Mouse (Mus musculus): ENCODE measurements around the gene Zfp809. TPM values are rescaled to one million over a fixed set of nuclear protein-coding genes. Genes with fewer than 3 reads are reported as not detected.

Gene Zfp809
- 90.7 and 129 TPM in 2 replicates for total RNA-seq (2012; rRNA removed)

GRCm38 (mm10) chr9:22225581-22226388, at the start of gene Zfp809:
Gene Zfp809, plus strand, starts transcription at chr9:22225714.
- peak; percentile 99 for DNase-seq (ENCODE audit: low read depth, low spot score)
- Histone ChIP-seq H3K27ac (ENCODE audit: insufficient read depth, low read depth, low read length, poor library complexity, severe bottlenecking) (peak within 1 kb of the TSS; percentile 94), H3K9me3 (ENCODE audit: control insufficient read depth, insufficient read depth, low read depth, low read length) (no peaks in the 10 kb centered on the region), H3K9ac (ENCODE audit: insufficient read depth, low read depth, low read length, poor library complexity, severe bottlenecking) (peak within 1 kb of the TSS; percentile 99), H3K4me3 (ENCODE audit: insufficient read depth in 1 of 2, low read depth in 1 of 2, low read length in 2 of 2, poor library complexity in 1 of 2, severe bottlenecking in 1 of 2) (peak within 1 kb of the TSS; percentile 93 to 99), H3K36me3 (ENCODE audit: control insufficient read depth, insufficient read depth, low read length, poor library complexity, severe bottlenecking) (no peaks in the 10 kb centered on the region; the same call in 1 of the 2 replicates), H3K4me1 (ENCODE audit: control insufficient read depth in 2 of 2, insufficient read depth in 2 of 2, low read length in 2 of 2, poor library complexity in 1 of 2) (peaks cover 0 to 1% of the 10 kb centered on the region in 2 experiments; a peak in 1 of 4 replicates)
- TF ChIP-seq CHD2 (IDR thresholded peaks at IDR 0.05; ENCODE audit: low read depth, low read length), result peak; percentile 84
- no peak for TF ChIP-seq HCFC1 (IDR thresholded peaks at IDR 0.05; ENCODE audit: borderline replicate concordance, insufficient read depth, low read length)
- in situ Hi-C loops (cut with MboI; ENCODE audit: low sequenced_read_pairs in 2 of 2, unreplicated experiment in 2 of 2), result loop anchor here in 1 of 2 experiments (10.0 kb wide), 1 partner anchor 441 kb away; no protein-coding TSS in a partner anchor

- no peaks in the 10 kb centered on the region for H3K4me1 ChIP-seq (ENCODE audit: control insufficient read depth in 2 of 2, insufficient read depth in 2 of 2, low read length in 2 of 2, poor library complexity in 1 of 2)
- TF ChIP-seq ZNF384 (IDR thresholded peaks at IDR 0.05; ENCODE audit: low read depth, low read length) (no peak), MAFK (IDR thresholded peaks at IDR 0.05; ENCODE audit: insufficient read depth, low read depth, low read length) (no peak), HCFC1 (IDR thresholded peaks at IDR 0.05; ENCODE audit: borderline replicate concordance, insufficient read depth, low read length) (no peak), ZC3H11A (IDR thresholded peaks at IDR 0.05; ENCODE audit: borderline replicate concordance, low read depth, low read length) (no peak), CHD2 (IDR thresholded peaks at IDR 0.05; ENCODE audit: low read depth, low read length) (no peak)
- DNase-seq (ENCODE audit: low read depth, low spot score), result peak; percentile 16
- H3K27ac ChIP-seq (ENCODE audit: insufficient read depth, low read depth, low read length, poor library complexity, severe bottlenecking), result no peak within 1 kb of the TSS
- in situ Hi-C loops (cut with MboI; ENCODE audit: low sequenced_read_pairs in 2 of 2, unreplicated experiment in 2 of 2), result no loop called here
- H3K36me3 ChIP-seq (ENCODE audit: control insufficient read depth, insufficient read depth, low read length, poor library complexity, severe bottlenecking), result no peaks in the 10 kb centered on the region
- H3K9ac ChIP-seq (ENCODE audit: insufficient read depth, low read depth, low read length, poor library complexity, severe bottlenecking), result peak within 1 kb of the TSS; percentile 36
- peak within 1 kb of the TSS; percentile 52 to 57 for H3K4me3 ChIP-seq (ENCODE audit: insufficient read depth in 1 of 2, low read depth in 1 of 2, low read length in 2 of 2, poor library complexity in 1 of 2, severe bottlenecking in 1 of 2)
- H3K9me3 ChIP-seq (ENCODE audit: control insufficient read depth, insufficient read depth, low read depth, low read length), result peaks cover 15% of the 10 kb centered on the region
Measured at GRCm38 (mm10) chr9:22188025-22188611, 37.4 kb upstream of the Zfp809 start, which contains the start of gene Zfp872. Gene Zfp872, plus strand, starts transcription at chr9:22188090.

- no peaks in the 10 kb centered on the region for H3K36me3 ChIP-seq (ENCODE audit: control insufficient read depth, insufficient read depth, low read length, poor library complexity, severe bottlenecking)
- H3K27ac ChIP-seq (ENCODE audit: insufficient read depth, low read depth, low read length, poor library complexity, severe bottlenecking), result no peak overlapping the region
- H3K4me1 ChIP-seq (ENCODE audit: control insufficient read depth in 2 of 2, insufficient read depth in 2 of 2, low read length in 2 of 2, poor library complexity in 1 of 2), result peaks cover 0 to 2% of the 10 kb centered on the region in 2 experiments; a peak in 1 of 4 replicates
- TF ChIP-seq HCFC1 (IDR thresholded peaks at IDR 0.05; ENCODE audit: borderline replicate concordance, insufficient read depth, low read length) (no peak), CHD2 (IDR thresholded peaks at IDR 0.05; ENCODE audit: low read depth, low read length) (no peak), ZNF384 (IDR thresholded peaks at IDR 0.05; ENCODE audit: low read depth, low read length) (no peak), MAFK (IDR thresholded peaks at IDR 0.05; ENCODE audit: insufficient read depth, low read depth, low read length) (no peak), ZC3H11A (IDR thresholded peaks at IDR 0.05; ENCODE audit: borderline replicate concordance, low read depth, low read length) (no peak)
- no peak for DNase-seq (ENCODE audit: low read depth, low spot score)
- H3K4me3 ChIP-seq (ENCODE audit: insufficient read depth in 1 of 2, low read depth in 1 of 2, low read length in 2 of 2, poor library complexity in 1 of 2, severe bottlenecking in 1 of 2), result no peak overlapping the region
- no peaks in the 10 kb centered on the region for H3K9me3 ChIP-seq (ENCODE audit: control insufficient read depth, insufficient read depth, low read depth, low read length)
- H3K9ac ChIP-seq (ENCODE audit: insufficient read depth, low read depth, low read length, poor library complexity, severe bottlenecking), result no peak overlapping the region
- in situ Hi-C loops (cut with MboI; ENCODE audit: low sequenced_read_pairs in 2 of 2, unreplicated experiment in 2 of 2), result no loop called here
Measured at GRCm38 (mm10) chr9:22196412-22196811, 29.1 kb upstream of the Zfp809 start.

DNA sequence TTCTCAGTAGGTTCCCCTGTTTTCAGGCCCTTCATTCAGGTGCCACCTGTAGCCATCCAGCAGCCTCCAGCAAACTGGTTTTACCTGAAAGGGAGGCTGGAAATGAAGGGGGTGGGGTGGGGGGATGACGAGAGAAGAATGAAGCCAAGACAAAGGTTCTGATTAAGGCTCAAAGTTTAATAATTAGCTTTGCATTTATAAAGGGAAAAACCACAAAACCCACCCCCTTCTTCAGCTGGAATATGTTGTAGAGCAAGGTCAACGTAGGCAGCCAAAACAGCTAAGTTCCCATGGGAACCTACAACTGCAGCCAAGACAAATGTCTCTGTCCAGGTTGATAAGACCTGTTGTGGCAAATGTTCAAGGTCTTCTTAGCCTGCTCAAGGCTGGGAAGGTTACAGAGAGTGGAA, 11.7 kb upstream of the Zfp809 start:
- DNase-seq (ENCODE audit: low read depth, low spot score), result no peak
- Histone ChIP-seq H3K4me1 (ENCODE audit: control insufficient read depth in 2 of 2, insufficient read depth in 2 of 2, low read length in 2 of 2, poor library complexity in 1 of 2) (peaks cover 0 to 7% of the 10 kb centered on the region in 2 experiments; a peak in 1 of 4 replicates), H3K9me3 (ENCODE audit: control insufficient read depth, insufficient read depth, low read depth, low read length) (no peaks in the 10 kb centered on the region), H3K9ac (ENCODE audit: insufficient read depth, low read depth, low read length, poor library complexity, severe bottlenecking) (no peak overlapping the region), H3K36me3 (ENCODE audit: control insufficient read depth, insufficient read depth, low read length, poor library complexity, severe bottlenecking) (no peaks in the 10 kb centered on the region), H3K27ac (ENCODE audit: insufficient read depth, low read depth, low read length, poor library complexity, severe bottlenecking) (no peak overlapping the region), H3K4me3 (ENCODE audit: insufficient read depth in 1 of 2, low read depth in 1 of 2, low read length in 2 of 2, poor library complexity in 1 of 2, severe bottlenecking in 1 of 2) (no peak overlapping the region)
- in situ Hi-C loops (cut with MboI; ENCODE audit: low sequenced_read_pairs in 2 of 2, unreplicated experiment in 2 of 2), result no loop called here
- TF ChIP-seq CHD2 (IDR thresholded peaks at IDR 0.05; ENCODE audit: low read depth, low read length) (no peak), MAFK (IDR thresholded peaks at IDR 0.05; ENCODE audit: insufficient read depth, low read depth, low read length) (no peak), HCFC1 (IDR thresholded peaks at IDR 0.05; ENCODE audit: borderline replicate concordance, insufficient read depth, low read length) (no peak), ZNF384 (IDR thresholded peaks at IDR 0.05; ENCODE audit: low read depth, low read length) (no peak), ZC3H11A (IDR thresholded peaks at IDR 0.05; ENCODE audit: borderline replicate concordance, low read depth, low read length) (no peak)
